Mouse (Mus musculus): Measurements from ENCODE around the gene Gm3164.
"Not testable (repeated sequence)": the region's sequence is repeated elsewhere in the genome, so short reads cannot be mapped to it uniquely, and the experiment has no call there.

The Gm3164 gene

DNA sequence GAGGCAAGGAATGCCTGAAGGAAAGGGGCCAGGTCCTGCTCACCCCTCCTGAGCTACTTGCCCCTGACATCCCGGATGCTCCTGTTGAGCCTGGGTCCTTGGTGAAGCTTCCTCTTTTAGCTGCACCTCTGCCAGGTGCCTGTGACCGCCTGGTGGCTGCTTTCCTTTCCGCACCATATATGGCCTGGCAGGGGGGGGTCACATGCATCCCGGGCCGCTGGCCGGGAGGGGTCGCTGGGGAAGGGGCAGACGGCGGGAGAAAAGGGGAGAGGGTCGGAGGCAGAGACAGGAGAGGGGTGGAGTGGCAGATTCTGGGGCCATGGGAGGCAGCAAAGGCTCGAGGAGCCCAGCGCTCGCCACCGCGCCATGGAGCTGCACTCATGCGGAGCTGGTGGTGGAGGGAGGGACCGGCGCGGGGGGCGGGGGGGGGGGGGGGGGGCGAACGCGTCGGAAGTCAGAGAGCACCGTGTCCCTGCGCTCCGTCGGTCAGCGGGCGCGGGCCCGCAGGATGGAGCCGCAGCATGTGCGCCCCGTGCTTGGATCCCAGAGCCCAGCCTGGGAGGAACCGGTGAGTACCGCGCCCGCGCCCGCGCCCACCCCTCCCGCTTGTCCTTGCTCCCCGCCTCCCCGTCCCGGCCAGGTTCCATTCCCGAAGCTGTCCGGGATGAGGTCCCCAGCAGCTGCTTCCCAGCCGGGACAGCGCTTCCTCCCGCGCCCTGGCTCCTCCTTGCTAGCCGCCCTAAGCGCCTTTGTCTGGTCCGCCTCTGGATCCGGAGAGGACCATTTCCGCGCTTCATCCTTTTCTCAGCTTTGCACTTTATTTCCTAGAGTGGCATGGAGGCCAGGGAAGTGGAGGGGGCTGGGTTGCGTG lies at the start of gene Gm3164:
Gene Gm3164, plus strand, starts transcription at position 484 of the 871 bp plus-strand sequence.
- peak in 1 of 2 experiments; percentile 10 for DNase-seq

- DNase-seq: not testable (repeated sequence)
Observed at GRCm38 (mm10) chr14:4368991-4369390, 46.3 kb upstream of the Gm3164 start.

DNA sequence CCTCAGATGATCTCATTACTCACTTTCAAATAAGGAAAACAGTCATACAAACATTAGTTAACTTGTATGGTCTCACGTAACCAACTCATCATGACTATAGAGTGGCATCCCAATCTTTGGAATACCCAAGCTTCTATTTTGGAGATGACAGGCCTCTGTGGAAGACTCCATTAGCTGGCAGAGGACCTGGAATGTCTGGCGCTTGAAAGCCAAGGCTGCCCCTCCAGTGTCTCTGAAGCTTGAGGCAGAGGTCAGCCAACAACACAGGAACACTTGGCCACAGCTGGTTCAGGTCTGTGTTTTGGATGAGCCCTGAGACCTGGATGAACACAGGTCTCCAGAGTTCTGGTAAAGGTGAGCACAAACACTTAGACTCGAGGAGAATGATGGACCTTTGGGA lies 45.6 kb upstream of the Gm3164 start:
- DNase-seq: not testable (repeated sequence)

- DNase-seq: not testable (repeated sequence)
Observed at GRCm38 (mm10) chr14:4377871-4378270, 37.4 kb upstream of the Gm3164 start.

DNA sequence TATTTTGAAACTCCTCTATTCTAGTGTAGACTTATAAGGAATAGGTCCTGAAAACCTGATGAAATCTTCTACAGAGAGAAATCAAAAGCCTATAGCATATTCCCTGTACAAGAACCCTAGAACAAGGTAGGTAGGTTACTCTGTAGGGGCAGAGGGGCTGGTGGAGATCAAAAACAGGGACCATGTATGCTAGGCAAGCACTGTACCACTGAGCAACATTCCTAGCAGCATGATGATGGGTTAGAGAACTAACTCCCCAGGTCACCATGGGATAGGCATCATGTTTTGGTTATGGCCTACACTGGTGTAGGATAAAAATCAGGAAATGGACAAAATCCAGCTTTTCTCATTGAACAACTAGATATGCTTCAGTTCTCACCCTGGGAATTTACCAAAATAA lies 29.6 kb upstream of the Gm3164 start:
- not testable (repeated sequence) for DNase-seq

DNA sequence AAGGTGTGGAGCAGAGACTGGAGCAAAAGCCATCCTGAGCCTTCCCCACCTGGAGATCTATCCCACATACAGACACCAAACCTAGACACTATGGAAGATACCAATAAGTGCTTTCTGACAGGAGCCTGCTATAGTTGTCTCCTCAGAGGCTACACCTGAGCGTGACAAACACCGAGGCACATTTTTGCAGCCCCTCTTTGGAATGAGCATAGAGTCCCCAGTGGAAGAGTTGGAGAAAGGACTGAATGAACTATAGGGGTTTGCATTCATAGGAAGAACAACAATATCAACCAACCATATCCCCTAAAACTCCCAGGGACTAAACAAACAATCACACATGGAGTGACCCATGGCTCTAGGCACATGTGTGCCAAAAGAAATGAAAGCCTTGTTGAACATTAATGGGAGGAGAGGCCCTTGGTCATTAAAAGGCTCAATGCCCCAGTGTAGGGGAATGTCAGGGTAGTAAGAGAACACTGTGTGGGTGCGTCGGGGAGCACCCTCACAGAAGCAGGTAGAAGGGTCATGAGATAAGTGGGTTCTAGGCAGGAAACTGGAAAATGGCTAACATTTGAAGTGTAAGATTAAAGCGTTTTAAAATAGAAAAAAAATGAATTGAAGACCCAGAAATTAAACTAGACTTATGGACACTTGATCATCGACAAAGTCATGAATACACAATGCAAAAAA lies 22.3 kb upstream of the Gm3164 start:
- DNase-seq: not testable (repeated sequence)

DNA sequence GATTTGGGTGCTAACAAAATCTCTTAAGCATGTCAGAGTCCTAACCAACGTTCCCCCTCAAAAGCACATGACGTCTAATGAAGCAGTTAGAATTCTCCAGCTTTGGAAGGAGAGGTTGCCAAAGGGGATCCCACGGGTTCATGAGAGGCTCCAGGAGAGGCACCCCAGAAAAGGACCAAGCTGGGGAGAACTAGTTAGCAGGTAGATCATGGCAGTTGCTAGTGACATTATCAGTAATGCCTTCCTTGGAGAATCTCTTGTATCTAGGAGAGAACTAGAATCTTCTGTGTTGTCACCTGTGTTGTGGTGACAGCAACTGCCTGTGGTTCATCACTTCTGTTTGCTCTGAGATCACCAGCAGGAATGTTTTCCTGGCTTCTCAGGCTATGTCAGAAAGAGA lies 18.0 kb upstream of the Gm3164 start, which contains the start of gene Gm3159:
Gene Gm3159, plus strand, starts transcription at position 301 of the 400 bp plus-strand sequence.
- DNase-seq: not testable (repeated sequence)

DNA sequence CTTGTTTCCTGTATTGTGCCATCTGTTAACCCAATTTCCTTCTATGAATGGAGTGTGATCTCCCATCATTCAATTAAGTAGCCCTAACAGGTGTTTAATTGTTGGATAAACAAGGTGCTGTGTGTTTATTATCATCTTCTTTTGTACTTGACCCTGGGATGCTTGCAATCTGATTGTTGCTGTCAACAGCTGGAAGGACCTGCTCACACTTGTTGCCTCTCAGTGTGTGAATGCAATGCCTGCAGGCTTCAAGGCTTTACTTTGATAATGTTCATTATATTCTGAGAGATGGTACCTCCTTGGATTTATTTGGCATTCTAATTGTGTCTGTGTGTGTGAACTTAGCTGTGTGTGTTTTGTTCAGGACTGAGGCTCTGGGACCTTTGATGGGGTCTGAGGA lies 16.6 kb upstream of the Gm3164 start:
- not testable (repeated sequence) for DNase-seq

GRCm38 (mm10) chr14:4400115-4400789 lies 15.0 kb upstream of the Gm3164 start:
- DNase-seq: not testable (repeated sequence)

GRCm38 (mm10) chr14:4401245-4401644 lies 14.0 kb upstream of the Gm3164 start:
- not testable (repeated sequence) for DNase-seq

DNA sequence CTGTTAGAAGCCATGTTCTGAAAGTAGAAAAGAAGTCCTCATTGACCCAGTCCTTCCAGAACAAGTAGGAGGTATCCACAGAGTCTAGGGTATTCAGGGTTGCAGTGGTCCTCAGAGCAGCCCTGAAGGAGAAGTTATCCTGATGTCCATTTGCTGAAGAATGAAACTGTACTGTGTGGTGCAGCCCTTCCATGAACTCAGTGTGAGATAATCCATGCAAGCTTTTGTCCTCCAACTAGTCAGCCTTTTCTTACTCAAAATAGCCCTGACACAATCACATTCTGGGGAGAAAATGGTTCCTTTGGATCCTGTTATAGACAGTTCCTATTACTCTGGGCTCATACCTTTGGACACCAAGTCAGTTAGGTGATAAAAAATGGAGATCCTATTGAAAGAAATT lies 11.4 kb upstream of the Gm3164 start:
- DNase-seq: not testable (repeated sequence)

DNA sequence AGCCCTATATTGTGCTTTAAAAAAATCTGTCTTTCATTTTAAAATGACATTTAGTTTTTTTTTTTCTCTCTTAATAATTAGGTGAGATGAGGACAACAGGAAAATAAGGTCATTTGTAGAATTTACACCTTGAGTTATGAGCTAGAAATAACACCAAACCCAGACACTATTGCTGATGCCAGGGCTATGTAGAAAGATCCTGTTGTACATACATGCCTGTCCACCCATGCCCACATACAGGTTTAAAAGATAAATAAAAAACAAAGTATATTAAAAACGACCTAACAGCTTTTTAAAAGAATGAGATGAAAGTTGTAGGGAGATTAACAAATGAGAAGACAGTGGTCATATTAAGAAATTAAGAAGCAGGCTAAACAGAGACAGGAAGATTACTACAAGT lies 5.3 kb upstream of the Gm3164 start:
- not testable (repeated sequence) for DNase-seq

- not testable (repeated sequence) for DNase-seq
Observed at GRCm38 (mm10) chr14:4430692-4431091, 15.4 kb downstream of the Gm3164 start, which contains the start of gene Gm3173. Gene Gm3173 (plus strand): TSS chr14:4430992.

DNA sequence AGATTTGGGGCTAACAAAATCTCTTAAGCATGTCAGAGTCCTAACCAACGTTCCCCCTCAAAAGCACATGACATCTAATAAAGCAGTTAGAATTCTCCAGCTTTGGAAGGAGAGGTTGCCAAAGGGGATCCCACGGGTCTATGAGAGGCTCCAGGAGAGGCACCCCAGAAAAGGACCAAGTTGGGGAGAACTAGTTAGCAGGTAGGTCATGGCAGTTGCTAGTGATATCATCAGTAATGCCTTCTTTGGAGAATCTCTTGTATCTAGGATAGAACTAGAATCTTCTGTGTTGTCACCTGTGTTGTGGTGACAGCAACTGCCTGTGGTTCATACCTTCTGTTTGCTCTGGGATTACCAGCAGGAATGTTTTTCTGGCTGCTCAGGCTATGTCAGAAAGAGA lies 66.2 kb downstream of the Gm3164 start, which contains the start of gene Gm3182:
Gene Gm3182, plus strand, starts transcription at position 301 of the 400 bp plus-strand sequence.
- DNase-seq: not testable (repeated sequence)
